Mouse (Mus musculus): ENCODE measurements around the gene H2al1a. TPM values are rescaled to one million over a fixed set of nuclear protein-coding genes. Genes with fewer than 3 reads are reported as not detected.
"Not testable (repeated sequence)": the region's sequence is repeated elsewhere in the genome, so short reads cannot be mapped to it uniquely, and the experiment has no call there.

The H2al1a gene
- polyA plus RNA-seq, 1 experiment from 2014 or later, result not detected

DNA sequence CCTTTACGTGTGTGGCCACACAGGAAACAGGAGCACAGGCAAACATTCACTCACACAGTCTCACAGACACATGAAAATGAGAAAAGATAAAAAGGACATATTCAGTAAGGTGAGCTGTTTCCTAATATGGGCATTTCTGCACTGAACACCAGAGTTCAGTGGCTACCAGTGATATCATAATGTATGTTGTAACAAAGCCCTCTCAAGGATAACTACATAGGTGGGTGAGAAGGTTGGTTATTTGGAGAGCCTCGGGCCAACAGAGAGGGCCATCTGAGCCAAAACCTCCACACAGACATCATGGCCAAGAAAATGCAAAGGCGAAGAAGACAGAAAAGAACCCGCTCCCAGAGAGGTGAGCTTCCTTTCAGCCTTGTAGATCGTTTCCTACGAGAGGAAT, 9.5 kb downstream of the H2al1a start, which contains the start of gene H2al1d:
Gene H2al1d, plus strand, starts transcription at position 301 of the 400 bp plus-strand sequence.
- not testable (repeated sequence) for ATAC-seq; H3K9ac ChIP-seq (ENCODE audit: low read depth, low read length); H3K4me2 ChIP-seq (replicated peaks; ENCODE audit: low read depth); H3K9me3 ChIP-seq (ENCODE audit: control insufficient read depth); H3K36me3 ChIP-seq (ENCODE audit: control insufficient read depth, insufficient read depth); H3K27me3 ChIP-seq (replicated peaks; ENCODE audit: control insufficient read depth, insufficient read depth, low read length); H3K27ac ChIP-seq (ENCODE audit: low read depth, low read length); H3K4me3 ChIP-seq (ENCODE audit: low read depth, low read length); H3K4me1 ChIP-seq (replicated peaks; ENCODE audit: control insufficient read depth, insufficient read depth, low read length)
- WGBS, result no CpG with 5 or more reads among the region's 6 CpGs

DNA sequence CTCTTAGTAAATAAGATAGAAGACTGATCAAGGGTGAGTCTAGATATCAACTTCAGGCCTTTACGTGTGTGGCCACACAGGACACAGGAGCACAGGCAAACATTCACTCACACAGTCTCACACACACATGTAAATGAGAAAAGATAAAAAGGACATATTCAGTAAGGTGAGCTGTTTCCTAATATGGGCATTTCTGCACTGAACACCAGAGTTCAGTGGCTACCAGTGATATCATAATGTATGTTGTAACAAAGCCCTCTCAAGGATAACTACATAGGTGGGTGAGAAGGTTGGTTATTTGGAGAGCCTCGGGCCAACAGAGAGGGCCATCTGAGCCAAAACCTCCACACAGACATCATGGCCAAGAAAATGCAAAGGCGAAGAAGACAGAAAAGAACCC, 12.6 kb downstream of the H2al1a start, which contains the start of gene H2al1e:
Gene H2al1e, plus strand, starts transcription at position 301 of the 400 bp plus-strand sequence.
- no CpG with 5 or more reads among the region's 3 CpGs for WGBS
- H3K4me2 ChIP-seq (replicated peaks; ENCODE audit: low read depth); H3K27ac ChIP-seq (ENCODE audit: low read depth, low read length); ATAC-seq; H3K27me3 ChIP-seq (replicated peaks; ENCODE audit: control insufficient read depth, insufficient read depth, low read length); H3K36me3 ChIP-seq (ENCODE audit: control insufficient read depth, insufficient read depth); H3K9me3 ChIP-seq (ENCODE audit: control insufficient read depth); H3K4me3 ChIP-seq (ENCODE audit: low read depth, low read length); H3K9ac ChIP-seq (ENCODE audit: low read depth, low read length); H3K4me1 ChIP-seq (replicated peaks; ENCODE audit: control insufficient read depth, insufficient read depth, low read length): not testable (repeated sequence)

DNA sequence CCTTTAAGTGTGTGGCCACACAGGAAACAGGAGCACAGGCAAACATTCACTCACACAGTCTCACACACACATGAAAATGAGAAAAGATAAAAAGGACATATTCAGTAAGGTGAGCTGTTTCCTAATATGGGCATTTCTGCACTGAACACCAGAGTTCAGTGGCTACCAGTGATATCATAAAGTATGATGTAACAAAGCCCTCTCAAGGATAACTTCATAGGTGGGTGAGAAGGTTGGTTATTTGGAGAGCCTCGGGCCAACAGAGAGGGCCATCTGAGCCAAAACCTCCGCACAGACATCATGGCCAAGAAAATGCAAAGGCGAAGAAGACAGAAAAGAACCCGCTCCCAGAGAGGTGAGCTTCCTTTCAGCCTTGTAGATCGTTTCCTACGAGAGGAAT, 15.8 kb downstream of the H2al1a start, which contains the start of gene H2al1f:
Gene H2al1f, plus strand, starts transcription at position 301 of the 400 bp plus-strand sequence.
- WGBS, result no CpG with 5 or more reads among the region's 6 CpGs
- H3K27ac ChIP-seq (ENCODE audit: low read depth, low read length); H3K9me3 ChIP-seq (ENCODE audit: control insufficient read depth); H3K4me2 ChIP-seq (replicated peaks; ENCODE audit: low read depth); H3K27me3 ChIP-seq (replicated peaks; ENCODE audit: control insufficient read depth, insufficient read depth, low read length); H3K9ac ChIP-seq (ENCODE audit: low read depth, low read length); ATAC-seq; H3K36me3 ChIP-seq (ENCODE audit: control insufficient read depth, insufficient read depth); H3K4me3 ChIP-seq (ENCODE audit: low read depth, low read length); H3K4me1 ChIP-seq (replicated peaks; ENCODE audit: control insufficient read depth, insufficient read depth, low read length): not testable (repeated sequence)

DNA sequence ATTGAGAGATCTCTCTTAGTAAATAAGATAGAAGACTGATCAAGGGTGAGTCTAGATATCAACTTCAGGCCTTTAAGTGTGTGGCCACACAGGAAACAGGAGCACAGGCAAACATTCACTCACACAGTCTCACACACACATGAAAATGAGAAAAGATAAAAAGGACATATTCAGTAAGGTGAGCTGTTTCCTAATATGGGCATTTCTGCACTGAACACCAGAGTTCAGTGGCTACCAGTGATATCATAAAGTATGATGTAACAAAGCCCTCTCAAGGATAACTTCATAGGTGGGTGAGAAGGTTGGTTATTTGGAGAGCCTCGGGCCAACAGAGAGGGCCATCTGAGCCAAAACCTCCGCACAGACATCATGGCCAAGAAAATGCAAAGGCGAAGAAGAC, 18.9 kb downstream of the H2al1a start, which contains the start of gene H2al1g:
Gene H2al1g, plus strand, starts transcription at position 301 of the 400 bp plus-strand sequence.
- not testable (repeated sequence) for H3K4me1 ChIP-seq (replicated peaks; ENCODE audit: control insufficient read depth, insufficient read depth, low read length); H3K36me3 ChIP-seq (ENCODE audit: control insufficient read depth, insufficient read depth); ATAC-seq; H3K4me3 ChIP-seq (ENCODE audit: low read depth, low read length); H3K9ac ChIP-seq (ENCODE audit: low read depth, low read length); H3K27me3 ChIP-seq (replicated peaks; ENCODE audit: control insufficient read depth, insufficient read depth, low read length); H3K9me3 ChIP-seq (ENCODE audit: control insufficient read depth); H3K27ac ChIP-seq (ENCODE audit: low read depth, low read length); H3K4me2 ChIP-seq (replicated peaks; ENCODE audit: low read depth)
- WGBS, result no CpG with 5 or more reads among the region's 3 CpGs

DNA sequence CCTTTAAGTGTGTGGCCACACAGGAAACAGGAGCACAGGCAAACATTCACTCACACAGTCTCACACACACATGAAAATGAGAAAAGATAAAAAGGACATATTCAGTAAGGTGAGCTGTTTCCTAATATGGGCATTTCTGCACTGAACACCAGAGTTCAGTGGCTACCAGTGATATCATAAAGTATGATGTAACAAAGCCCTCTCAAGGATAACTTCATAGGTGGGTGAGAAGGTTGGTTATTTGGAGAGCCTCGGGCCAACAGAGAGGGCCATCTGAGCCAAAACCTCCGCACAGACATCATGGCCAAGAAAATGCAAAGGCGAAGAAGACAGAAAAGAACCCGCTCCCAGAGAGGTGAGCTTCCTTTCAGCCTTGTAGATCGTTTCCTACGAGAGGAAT, 22.1 kb downstream of the H2al1a start, which contains the start of gene H2al1h:
Gene H2al1h, plus strand, starts transcription at position 301 of the 400 bp plus-strand sequence.
- not testable (repeated sequence) for H3K9ac ChIP-seq (ENCODE audit: low read depth, low read length); H3K27ac ChIP-seq (ENCODE audit: low read depth, low read length); H3K4me2 ChIP-seq (replicated peaks; ENCODE audit: low read depth); H3K4me1 ChIP-seq (replicated peaks; ENCODE audit: control insufficient read depth, insufficient read depth, low read length); ATAC-seq; H3K9me3 ChIP-seq (ENCODE audit: control insufficient read depth); H3K27me3 ChIP-seq (replicated peaks; ENCODE audit: control insufficient read depth, insufficient read depth, low read length); H3K36me3 ChIP-seq (ENCODE audit: control insufficient read depth, insufficient read depth); H3K4me3 ChIP-seq (ENCODE audit: low read depth, low read length)
- WGBS, result no CpG with 5 or more reads among the region's 6 CpGs

DNA sequence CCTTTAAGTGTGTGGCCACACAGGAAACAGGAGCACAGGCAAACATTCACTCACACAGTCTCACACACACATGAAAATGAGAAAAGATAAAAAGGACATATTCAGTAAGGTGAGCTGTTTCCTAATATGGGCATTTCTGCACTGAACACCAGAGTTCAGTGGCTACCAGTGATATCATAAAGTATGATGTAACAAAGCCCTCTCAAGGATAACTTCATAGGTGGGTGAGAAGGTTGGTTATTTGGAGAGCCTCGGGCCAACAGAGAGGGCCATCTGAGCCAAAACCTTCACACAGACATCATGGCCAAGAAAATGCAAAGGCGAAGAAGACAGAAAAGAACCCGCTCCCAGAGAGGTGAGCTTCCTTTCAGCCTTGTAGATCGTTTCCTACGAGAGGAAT, 25.3 kb downstream of the H2al1a start, which contains the start of gene H2al1i:
Gene H2al1i, plus strand, starts transcription at position 301 of the 400 bp plus-strand sequence.
- not testable (repeated sequence) for H3K9me3 ChIP-seq (ENCODE audit: control insufficient read depth); H3K9ac ChIP-seq (ENCODE audit: low read depth, low read length); ATAC-seq; H3K4me3 ChIP-seq (ENCODE audit: low read depth, low read length); H3K36me3 ChIP-seq (ENCODE audit: control insufficient read depth, insufficient read depth); H3K4me2 ChIP-seq (replicated peaks; ENCODE audit: low read depth); H3K4me1 ChIP-seq (replicated peaks; ENCODE audit: control insufficient read depth, insufficient read depth, low read length); H3K27me3 ChIP-seq (replicated peaks; ENCODE audit: control insufficient read depth, insufficient read depth, low read length); H3K27ac ChIP-seq (ENCODE audit: low read depth, low read length)
- 100% methylated on average over 3 of the region's 5 CpGs for WGBS

DNA sequence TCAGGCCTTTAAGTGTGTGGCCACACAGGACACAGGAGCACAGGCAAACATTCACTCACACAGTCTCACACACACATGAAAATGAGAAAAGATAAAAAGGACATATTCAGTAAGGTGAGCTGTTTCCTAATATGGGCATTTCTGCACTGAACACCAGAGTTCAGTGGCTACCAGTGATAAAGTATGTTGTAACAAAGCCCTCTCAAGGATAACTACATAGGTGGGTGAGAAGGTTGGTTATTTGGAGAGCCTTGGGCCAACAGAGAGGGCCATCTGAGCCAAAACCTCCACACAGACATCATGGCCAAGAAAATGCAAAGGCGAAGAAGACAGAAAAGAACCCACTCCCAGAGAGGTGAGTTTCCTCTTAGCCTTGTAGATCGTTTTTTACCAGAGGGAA, 28.5 kb downstream of the H2al1a start, which contains the start of gene H2al1j:
Gene H2al1j, plus strand, starts transcription at position 301 of the 400 bp plus-strand sequence.
- H3K9me3 ChIP-seq (ENCODE audit: control insufficient read depth); H3K27ac ChIP-seq (ENCODE audit: low read depth, low read length); H3K36me3 ChIP-seq (ENCODE audit: control insufficient read depth, insufficient read depth); H3K4me3 ChIP-seq (ENCODE audit: low read depth, low read length); H3K4me2 ChIP-seq (replicated peaks; ENCODE audit: low read depth); H3K9ac ChIP-seq (ENCODE audit: low read depth, low read length); ATAC-seq; H3K27me3 ChIP-seq (replicated peaks; ENCODE audit: control insufficient read depth, insufficient read depth, low read length); H3K4me1 ChIP-seq (replicated peaks; ENCODE audit: control insufficient read depth, insufficient read depth, low read length): not testable (repeated sequence)
- 85% methylated on average over 2 of the region's 2 CpGs for WGBS

Measured in intestine, postnatal 0 days (tissue).